Mouse (Mus musculus): ENCODE data around the gene Gm37240. TPM values are rescaled to one million over a fixed set of nuclear protein-coding genes. Genes with fewer than 3 reads are reported as not detected.

The Gm37240 gene
- polyA plus RNA-seq, 1 experiment from 2014 or later, result 1.1 TPM

DNA sequence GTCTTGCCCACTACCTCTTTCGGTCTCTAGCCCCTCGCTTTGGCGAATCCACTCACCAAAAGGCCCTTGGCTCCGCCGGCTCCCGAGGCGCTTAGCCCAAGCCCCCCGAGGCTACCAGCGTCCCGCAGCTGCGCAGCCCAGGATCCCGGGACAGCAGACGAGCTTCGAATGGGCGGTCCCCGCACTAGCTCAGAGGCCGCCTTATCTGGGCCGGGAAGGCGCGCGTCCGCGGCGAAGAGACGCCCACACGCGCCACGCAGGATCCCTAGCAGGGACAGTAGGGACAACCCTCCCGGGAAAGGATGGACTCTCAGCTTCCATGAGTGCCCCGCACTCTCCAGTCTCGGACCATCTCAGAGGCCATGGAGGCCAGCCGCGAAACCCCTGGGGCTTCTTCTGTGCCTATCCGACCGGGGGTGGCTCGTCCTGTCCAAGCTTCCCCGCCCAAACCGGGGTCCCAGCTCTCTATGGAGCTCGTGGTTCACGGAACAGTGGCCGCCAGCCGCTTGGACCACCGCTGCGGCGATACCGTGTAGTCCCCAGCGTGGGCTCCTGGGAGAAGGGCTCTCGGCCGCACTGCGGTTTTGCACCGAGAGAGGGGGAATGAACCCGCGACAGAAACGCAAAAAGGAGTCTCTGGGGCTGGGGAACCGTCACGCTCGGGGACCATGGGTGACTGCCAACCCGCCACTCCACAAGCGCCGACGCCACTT is 1407.9 kb downstream of the Gm37240 start:
- H3K36me3 ChIP-seq (ENCODE audit: control insufficient read depth, insufficient read depth, low read length), result no peaks in the 10 kb centered on the region
- peaks cover 8% of the 10 kb centered on the region; the same call in 1 of the 2 replicates for H3K4me1 ChIP-seq (ENCODE audit: control insufficient read depth, insufficient read depth, low read length)
- under 1% methylated on average over 61 of the region's 61 CpGs for WGBS
- H3K9ac ChIP-seq (ENCODE audit: low read length), result peak overlapping the region; percentile 68
- no peaks in the 10 kb centered on the region for H3K9me3 ChIP-seq (replicated peaks; ENCODE audit: control insufficient read depth, low read length)
- peaks cover 38% of the 10 kb centered on the region for H3K27me3 ChIP-seq (replicated peaks; ENCODE audit: control insufficient read depth, insufficient read depth, low read length)
- H3K4me3 ChIP-seq (ENCODE audit: low read depth, low read length), result peak overlapping the region; percentile 59
- ATAC-seq, result peak; percentile 67
- DNase-seq (ENCODE audit: low spot score), result peak; percentile 57
- H3K4me2 ChIP-seq (ENCODE audit: low read length), result peak overlapping the region; percentile 100
- no peak overlapping the region for H3K27ac ChIP-seq (ENCODE audit: low read depth, low read length)

DNA sequence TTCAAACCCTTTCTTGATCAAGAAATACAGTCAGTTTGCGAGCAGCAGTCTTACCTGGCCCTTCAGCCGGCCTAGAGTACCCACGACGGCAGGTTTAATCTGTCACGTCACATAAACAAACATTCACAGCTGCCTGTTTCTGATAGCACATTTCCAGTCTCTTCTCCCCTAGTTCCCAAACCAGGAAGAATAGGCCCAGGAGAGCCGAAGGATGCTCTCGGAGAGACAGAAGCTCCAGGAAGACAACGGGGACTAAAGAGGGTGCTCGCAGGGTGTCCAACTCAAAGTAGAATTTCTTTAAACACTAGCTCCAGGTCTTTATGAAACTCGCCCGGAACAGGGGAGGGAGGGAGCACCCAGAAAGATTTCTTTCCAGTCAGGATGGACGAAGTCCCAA is 1408.4 kb downstream of the Gm37240 start:
- Histone ChIP-seq H3K27ac (ENCODE audit: low read depth, low read length) (no peak overlapping the region), H3K4me3 (ENCODE audit: low read depth, low read length) (peak overlapping the region; percentile 59), H3K27me3 (replicated peaks; ENCODE audit: control insufficient read depth, insufficient read depth, low read length) (peaks cover 38% of the 10 kb centered on the region), H3K36me3 (ENCODE audit: control insufficient read depth, insufficient read depth, low read length) (no peaks in the 10 kb centered on the region), H3K4me2 (ENCODE audit: low read length) (peak overlapping the region; percentile 100), H3K4me1 (ENCODE audit: control insufficient read depth, insufficient read depth, low read length) (peaks cover 8% of the 10 kb centered on the region; the same call in 1 of the 2 replicates), H3K9ac (ENCODE audit: low read length) (peak overlapping the region; percentile 68), H3K9me3 (replicated peaks; ENCODE audit: control insufficient read depth, low read length) (no peaks in the 10 kb centered on the region)
- 4% methylated on average over 12 of the region's 12 CpGs for WGBS
- DNase-seq (ENCODE audit: low spot score) (peak; percentile 11), ATAC-seq (no peak)

DNA sequence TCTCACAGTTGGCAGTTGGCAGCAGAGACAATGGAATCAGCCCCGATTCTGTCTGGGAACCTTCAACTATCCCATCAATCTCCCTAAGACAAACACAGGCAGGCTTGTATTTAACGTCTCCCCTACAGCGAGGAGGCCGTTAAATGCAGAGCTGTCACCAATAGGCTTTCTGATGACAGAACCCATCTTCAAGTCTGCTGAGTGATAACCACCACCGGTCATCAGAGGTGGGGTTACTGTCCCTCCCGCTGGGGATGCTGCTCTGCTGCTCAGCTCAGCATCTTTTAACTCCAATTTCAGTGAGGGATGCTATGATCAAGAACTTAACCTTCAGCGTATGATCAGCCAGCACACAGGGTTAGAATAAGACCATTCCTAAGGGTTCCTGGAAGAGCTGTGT is 1409.1 kb downstream of the Gm37240 start:
- peaks cover 38% of the 10 kb centered on the region for H3K27me3 ChIP-seq (replicated peaks; ENCODE audit: control insufficient read depth, insufficient read depth, low read length)
- DNase-seq (ENCODE audit: low spot score) (no peak), ATAC-seq (no peak)
- H3K9ac ChIP-seq (ENCODE audit: low read length), result no peak overlapping the region
- H3K4me3 ChIP-seq (ENCODE audit: low read depth, low read length), result no peak overlapping the region
- H3K36me3 ChIP-seq (ENCODE audit: control insufficient read depth, insufficient read depth, low read length), result no peaks in the 10 kb centered on the region
- peaks cover 8% of the 10 kb centered on the region; the same call in 1 of the 2 replicates for H3K4me1 ChIP-seq (ENCODE audit: control insufficient read depth, insufficient read depth, low read length)
- H3K27ac ChIP-seq (ENCODE audit: low read depth, low read length), result no peak overlapping the region
- H3K9me3 ChIP-seq (replicated peaks; ENCODE audit: control insufficient read depth, low read length), result no peaks in the 10 kb centered on the region
- WGBS, result 10% methylated on average over 7 of the region's 7 CpGs
- no peak overlapping the region for H3K4me2 ChIP-seq (ENCODE audit: low read length)

DNA sequence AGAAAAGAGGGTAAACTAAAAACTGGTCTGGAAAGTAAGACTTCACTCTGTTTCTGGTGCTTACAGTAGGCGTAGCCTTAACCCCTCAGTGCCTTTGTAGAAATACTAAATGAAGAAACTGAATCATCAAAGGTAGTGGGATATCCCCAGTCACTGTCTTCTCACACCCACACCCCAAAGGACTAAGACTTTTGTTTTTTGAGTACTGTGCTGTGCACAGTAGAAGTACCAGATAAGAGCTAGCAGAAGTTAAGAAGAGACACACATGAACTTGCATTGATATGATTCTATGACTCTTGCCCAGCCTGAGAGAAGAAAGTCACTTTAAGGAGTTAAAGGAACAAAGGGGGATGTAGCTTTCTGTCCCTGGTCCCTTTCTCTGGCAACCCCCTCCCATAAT is 1409.8 kb downstream of the Gm37240 start:
- H3K9ac ChIP-seq (ENCODE audit: low read length), result no peak overlapping the region
- WGBS, result 97% methylated on average over 1 of the region's 1 CpGs
- peaks cover 8% of the 10 kb centered on the region; the same call in 1 of the 2 replicates for H3K4me1 ChIP-seq (ENCODE audit: control insufficient read depth, insufficient read depth, low read length)
- no peak for ATAC-seq
- no peak for DNase-seq (ENCODE audit: low spot score)
- H3K27me3 ChIP-seq (replicated peaks; ENCODE audit: control insufficient read depth, insufficient read depth, low read length), result peaks cover 38% of the 10 kb centered on the region
- H3K9me3 ChIP-seq (replicated peaks; ENCODE audit: control insufficient read depth, low read length), result no peaks in the 10 kb centered on the region
- H3K27ac ChIP-seq (ENCODE audit: low read depth, low read length), result no peak overlapping the region
- no peak overlapping the region for H3K4me3 ChIP-seq (ENCODE audit: low read depth, low read length)
- H3K4me2 ChIP-seq (ENCODE audit: low read length), result no peak overlapping the region
- H3K36me3 ChIP-seq (ENCODE audit: control insufficient read depth, insufficient read depth, low read length), result no peaks in the 10 kb centered on the region

DNA sequence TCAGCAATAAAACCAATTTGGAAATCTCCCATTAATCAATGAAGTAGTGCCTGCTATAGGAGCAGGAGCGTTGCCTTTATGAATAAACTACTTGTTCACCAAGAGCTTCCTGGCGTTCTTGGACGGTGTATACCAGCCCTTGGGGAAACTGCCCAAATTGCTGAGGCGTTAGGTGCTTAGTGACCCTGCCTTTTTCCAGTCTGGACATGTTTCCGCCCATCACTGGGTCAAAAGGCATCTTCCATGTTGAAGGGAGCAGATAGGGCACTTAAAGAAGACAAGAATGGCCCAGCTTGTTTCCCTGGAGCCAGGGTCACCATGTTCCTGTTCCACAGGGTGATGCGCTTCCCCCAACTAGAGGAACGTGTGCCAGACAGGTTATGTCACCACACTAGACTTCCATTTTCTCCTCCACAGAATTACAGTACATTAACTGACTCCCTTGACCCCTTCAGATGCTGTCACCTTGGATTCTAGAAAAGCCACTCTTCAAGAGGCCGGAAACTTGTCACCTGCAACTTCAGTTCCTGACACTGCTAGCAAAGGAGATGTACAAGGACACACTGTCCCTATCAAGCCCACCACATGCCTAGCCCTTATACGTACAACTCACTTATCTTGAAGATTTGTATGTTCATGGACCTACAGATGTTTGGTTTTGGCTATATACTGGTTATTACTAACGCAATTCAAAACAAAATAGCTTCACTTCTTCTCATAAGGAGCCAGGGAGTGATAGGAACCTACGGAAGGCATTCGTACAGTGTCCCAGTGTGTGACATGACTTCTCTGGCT is 1412.1 kb downstream of the Gm37240 start:
- WGBS, result 92% methylated on average over 12 of the region's 12 CpGs
- Histone ChIP-seq H3K4me2 (ENCODE audit: low read length) (no peak overlapping the region), H3K27me3 (replicated peaks; ENCODE audit: control insufficient read depth, insufficient read depth, low read length) (peaks cover 29% of the 10 kb centered on the region), H3K4me1 (ENCODE audit: control insufficient read depth, insufficient read depth, low read length) (peaks cover 8% of the 10 kb centered on the region; the same call in 1 of the 2 replicates), H3K27ac (ENCODE audit: low read depth, low read length) (no peak overlapping the region), H3K36me3 (ENCODE audit: control insufficient read depth, insufficient read depth, low read length) (no peaks in the 10 kb centered on the region), H3K9me3 (replicated peaks; ENCODE audit: control insufficient read depth, low read length) (no peaks in the 10 kb centered on the region), H3K4me3 (ENCODE audit: low read depth, low read length) (no peak overlapping the region), H3K9ac (ENCODE audit: low read length) (no peak overlapping the region)
- DNase-seq (ENCODE audit: low spot score) (no peak), ATAC-seq (no peak)

- H3K4me1 ChIP-seq (ENCODE audit: control insufficient read depth, insufficient read depth, low read length), result peaks cover 5% of the 10 kb centered on the region; the same call in 1 of the 2 replicates
- no peak overlapping the region for H3K9ac ChIP-seq (ENCODE audit: low read length)
- H3K9me3 ChIP-seq (replicated peaks; ENCODE audit: control insufficient read depth, low read length), result no peaks in the 10 kb centered on the region
- H3K36me3 ChIP-seq (ENCODE audit: control insufficient read depth, insufficient read depth, low read length), result no peaks in the 10 kb centered on the region
- peaks cover 26% of the 10 kb centered on the region for H3K27me3 ChIP-seq (replicated peaks; ENCODE audit: control insufficient read depth, insufficient read depth, low read length)
- DNase-seq (ENCODE audit: low spot score) (no peak), ATAC-seq (no peak)
- no peak overlapping the region for H3K27ac ChIP-seq (ENCODE audit: low read depth, low read length)
- H3K4me2 ChIP-seq (ENCODE audit: low read length), result no peak overlapping the region
- H3K4me3 ChIP-seq (ENCODE audit: low read depth, low read length), result no peak overlapping the region
- 80% methylated on average over 6 of the region's 6 CpGs for WGBS
These were observed 1412.9 kb downstream of the Gm37240 start for GRCm38 (mm10) chr3:84474398-84474797.

DNA sequence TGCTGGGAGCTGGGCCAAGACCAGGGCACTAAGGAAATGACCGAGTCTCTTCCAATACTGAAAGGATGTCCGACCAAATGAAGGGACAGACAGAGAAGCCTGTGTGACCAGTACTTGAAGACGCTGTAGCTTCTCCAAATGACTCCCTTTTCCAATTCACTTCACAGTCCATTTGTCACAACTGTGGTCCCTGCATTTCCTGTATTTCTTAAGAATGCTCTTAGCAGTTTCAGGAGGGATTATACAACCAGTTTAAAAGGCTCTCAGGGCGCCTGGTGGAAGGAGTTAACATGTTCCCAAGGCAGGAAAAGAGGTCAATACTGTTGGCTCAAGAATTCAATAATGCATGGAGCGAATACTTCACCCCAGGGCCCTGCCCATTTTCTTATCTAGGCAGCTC is 1414.4 kb downstream of the Gm37240 start:
- no peaks in the 10 kb centered on the region for H3K9me3 ChIP-seq (replicated peaks; ENCODE audit: control insufficient read depth, low read length)

DNA sequence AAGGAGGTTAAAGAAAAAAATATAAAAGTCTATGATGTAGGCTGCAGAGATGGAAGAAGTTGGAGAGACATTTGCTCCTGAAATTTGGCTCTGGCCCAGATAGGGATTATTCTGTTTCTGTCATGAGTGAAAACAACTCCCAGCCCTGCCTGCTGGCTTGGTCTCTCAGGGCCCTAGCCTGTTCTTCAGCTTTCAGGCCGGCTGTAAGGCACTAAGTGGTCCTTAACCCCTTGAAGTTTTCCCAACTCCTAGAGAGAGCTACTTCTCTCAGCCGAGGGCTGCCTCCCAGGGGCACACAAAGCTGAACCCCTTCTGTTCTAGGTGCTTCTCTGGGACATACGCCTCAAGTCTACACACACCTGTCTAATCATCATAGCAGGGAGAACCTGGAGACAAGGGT is 1414.8 kb downstream of the Gm37240 start:
- DNase-seq (ENCODE audit: low spot score) (no peak), ATAC-seq (no peak)
- WGBS, result 53% methylated on average over 3 of the region's 3 CpGs
- no peak overlapping the region for H3K9ac ChIP-seq (ENCODE audit: low read length)
- H3K9me3 ChIP-seq (replicated peaks; ENCODE audit: control insufficient read depth, low read length), result no peaks in the 10 kb centered on the region
- no peaks in the 10 kb centered on the region for H3K4me1 ChIP-seq (ENCODE audit: control insufficient read depth, insufficient read depth, low read length)
- H3K4me2 ChIP-seq (ENCODE audit: low read length), result no peak overlapping the region
- H3K36me3 ChIP-seq (ENCODE audit: control insufficient read depth, insufficient read depth, low read length), result no peaks in the 10 kb centered on the region
- no peak overlapping the region for H3K27ac ChIP-seq (ENCODE audit: low read depth, low read length)
- H3K27me3 ChIP-seq (replicated peaks; ENCODE audit: control insufficient read depth, insufficient read depth, low read length), result peaks cover 7% of the 10 kb centered on the region; the same call in 1 of the 2 replicates
- no peak overlapping the region for H3K4me3 ChIP-seq (ENCODE audit: low read depth, low read length)

More for the DNA sequence above, 1414.4 kb downstream of the Gm37240 start:
- Histone ChIP-seq H3K4me1 (ENCODE audit: control insufficient read depth, insufficient read depth, low read length) (no peaks in the 10 kb centered on the region), H3K4me3 (ENCODE audit: low read depth, low read length) (no peak overlapping the region), H3K4me2 (ENCODE audit: low read length) (no peak overlapping the region), H3K27ac (ENCODE audit: low read depth, low read length) (no peak overlapping the region), H3K9ac (ENCODE audit: low read length) (no peak overlapping the region), H3K27me3 (replicated peaks; ENCODE audit: control insufficient read depth, insufficient read depth, low read length) (peaks cover 11% of the 10 kb centered on the region), H3K36me3 (ENCODE audit: control insufficient read depth, insufficient read depth, low read length) (no peaks in the 10 kb centered on the region)
- 74% methylated on average over 5 of the region's 5 CpGs for WGBS
- ATAC-seq, result no peak
- no peak for DNase-seq (ENCODE audit: low spot score)

DNA sequence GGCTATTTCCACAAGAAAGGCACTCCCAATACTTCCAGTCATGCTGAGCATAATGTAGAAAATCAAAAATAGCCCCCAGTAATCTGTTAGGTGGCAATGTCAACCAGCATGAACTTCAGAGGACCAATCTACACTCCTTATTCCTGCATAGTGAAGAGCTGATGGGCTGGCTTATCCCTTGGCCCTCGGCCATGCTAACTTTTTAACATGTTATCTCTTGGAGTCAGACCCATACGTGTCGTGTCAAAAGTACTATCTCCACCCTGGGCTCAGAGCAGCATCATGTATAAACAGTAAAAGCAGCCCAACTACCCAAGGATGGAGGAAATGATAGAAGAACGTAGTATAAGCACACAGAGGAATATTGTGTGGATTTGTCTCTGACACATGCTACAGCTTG is 1416.2 kb downstream of the Gm37240 start:
- H3K27me3 ChIP-seq (replicated peaks; ENCODE audit: control insufficient read depth, insufficient read depth, low read length), result no peaks in the 10 kb centered on the region
- H3K4me3 ChIP-seq (ENCODE audit: low read depth, low read length), result no peak overlapping the region
- WGBS, result 89% methylated on average over 4 of the region's 4 CpGs
- H3K36me3 ChIP-seq (ENCODE audit: control insufficient read depth, insufficient read depth, low read length), result no peaks in the 10 kb centered on the region
- no peak overlapping the region for H3K4me2 ChIP-seq (ENCODE audit: low read length)
- H3K27ac ChIP-seq (ENCODE audit: low read depth, low read length), result no peak overlapping the region
- H3K9ac ChIP-seq (ENCODE audit: low read length), result no peak overlapping the region
- no peaks in the 10 kb centered on the region for H3K4me1 ChIP-seq (ENCODE audit: control insufficient read depth, insufficient read depth, low read length)
- DNase-seq (ENCODE audit: low spot score) (no peak), ATAC-seq (no peak)
- no peaks in the 10 kb centered on the region for H3K9me3 ChIP-seq (replicated peaks; ENCODE audit: control insufficient read depth, low read length)
